Mouse (Mus musculus) lung, postnatal 36 days (tissue): Measurements from ENCODE around the gene Dusp28.
A peak's percentile ranks its signal among the peaks of the same experiment; 100 is the strongest.

ENCODE experiments used
- DNase-seq: peaks from one replicate; pipeline ENCODE4 v3.0.0; 2022; ENCODE audit warnings: mixed read lengths

The Dusp28 gene

DNA sequence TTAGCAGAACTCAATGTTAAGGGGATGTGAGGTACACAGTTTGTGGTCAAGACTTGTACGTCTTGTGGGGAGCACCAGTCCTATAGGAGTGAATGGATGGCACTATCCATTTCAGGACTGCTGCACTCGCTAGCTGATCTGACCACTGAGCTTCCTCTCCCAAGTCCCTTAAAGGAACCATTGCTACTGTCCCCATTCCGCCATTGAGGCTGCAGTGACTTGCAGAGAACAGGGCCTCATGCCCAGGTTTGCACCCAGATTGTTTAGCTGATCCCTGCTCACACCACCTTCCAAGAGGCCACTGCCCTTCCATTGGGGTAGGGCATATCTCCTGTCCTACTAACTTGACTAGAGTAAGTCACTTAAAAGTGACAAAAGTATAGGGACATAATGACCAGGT, 1.9 kb downstream of the Dusp28 start:
- no peak for DNase-seq

DNA sequence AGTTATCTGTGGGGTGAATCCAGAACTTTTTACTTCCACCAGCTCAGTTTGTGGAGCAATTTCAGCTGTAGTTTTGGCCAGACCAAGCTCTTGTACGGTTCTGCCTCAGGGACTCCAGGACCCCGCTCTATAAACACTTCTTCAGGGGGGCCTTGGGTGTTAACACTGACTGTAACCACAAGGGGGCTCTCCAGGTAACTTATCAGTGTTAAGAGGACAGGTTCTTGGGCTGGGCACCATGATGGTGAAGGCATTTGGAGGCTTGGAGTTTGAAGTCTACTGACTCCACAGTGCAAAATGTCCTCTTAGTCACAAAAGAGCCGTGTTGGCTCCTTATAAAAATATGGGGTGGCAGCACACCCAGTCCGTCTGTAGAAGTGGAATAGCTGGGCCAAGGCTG, 2.3 kb downstream of the Dusp28 start:
- peak; percentile 39 for DNase-seq

- peak; percentile 79 for DNase-seq
Observed at GRCm38 (mm10) chr1:92910239-92910885, 3.6 kb downstream of the Dusp28 start, which contains the start of gene Rnpepl1. TSS of gene Rnpepl1 (plus strand) at chr1:92910783.

DNA sequence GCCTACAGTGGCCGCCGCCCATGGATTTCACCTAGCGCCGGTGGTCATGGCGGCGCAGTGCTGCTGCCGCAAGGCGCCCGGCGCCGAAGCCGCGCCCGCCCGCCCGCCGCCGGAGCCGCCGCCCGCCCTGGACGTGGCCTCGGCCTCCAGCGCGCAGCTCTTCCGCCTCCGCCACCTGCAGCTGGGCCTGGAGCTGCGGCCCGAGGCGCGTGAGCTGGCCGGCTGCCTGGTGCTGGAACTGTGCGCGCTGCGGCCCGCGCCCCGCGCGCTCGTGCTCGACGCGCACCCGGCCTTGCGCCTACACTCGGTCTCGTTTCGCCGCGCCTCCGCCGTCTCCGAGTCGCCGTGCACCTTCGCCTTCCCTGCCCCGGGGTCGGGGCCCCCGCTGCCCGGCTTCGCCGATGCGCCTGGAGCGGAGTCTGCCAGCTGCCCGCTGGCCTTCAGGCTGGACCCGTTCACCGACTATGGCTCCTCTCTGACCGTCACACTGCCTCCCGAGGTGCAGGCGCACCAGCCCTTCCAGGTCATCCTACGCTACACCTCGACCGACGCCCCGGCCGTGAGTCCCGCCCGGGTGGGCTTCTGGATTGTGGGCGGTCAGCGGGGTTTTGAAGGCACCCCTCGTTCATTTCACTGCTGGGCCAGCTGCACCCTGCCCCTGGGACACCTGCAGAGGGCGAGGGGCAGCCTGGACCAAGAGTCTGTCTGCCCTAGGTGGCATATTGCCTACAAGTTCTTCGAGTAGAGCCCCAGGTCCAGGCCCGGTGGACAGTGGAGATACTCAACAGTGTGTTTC, 4.3 kb downstream of the Dusp28 start:
- DNase-seq: peak; percentile 36

GRCm38 (mm10) chr1:92911721-92912138, 4.9 kb downstream of the Dusp28 start:
- peak; percentile 34 for DNase-seq

DNA sequence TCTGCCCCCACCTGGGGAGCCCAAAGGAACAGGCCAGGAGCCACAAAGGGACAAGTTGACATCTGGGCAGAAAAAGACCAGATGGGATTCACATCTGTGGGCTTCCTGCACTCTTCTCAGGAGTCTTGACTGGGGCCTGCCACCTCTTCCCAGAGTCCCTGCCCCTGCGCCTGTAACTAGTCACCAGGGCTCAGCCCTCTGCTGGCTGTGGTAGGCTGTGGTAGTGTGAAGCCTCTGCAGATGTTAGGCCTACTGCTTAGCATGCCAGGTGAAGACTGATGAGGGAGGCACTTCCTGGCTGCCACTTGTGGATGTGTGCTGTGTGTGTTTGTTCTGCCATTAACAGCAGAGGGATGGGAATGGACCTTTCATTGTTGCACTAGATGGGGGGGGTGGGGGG, 5.5 kb downstream of the Dusp28 start:
- DNase-seq: no peak

- no peak for DNase-seq
Observed at GRCm38 (mm10) chr1:92914239-92914638, 7.5 kb downstream of the Dusp28 start.

- DNase-seq: no peak
Observed at GRCm38 (mm10) chr1:92914993-92915392, 8.2 kb downstream of the Dusp28 start.

DNA sequence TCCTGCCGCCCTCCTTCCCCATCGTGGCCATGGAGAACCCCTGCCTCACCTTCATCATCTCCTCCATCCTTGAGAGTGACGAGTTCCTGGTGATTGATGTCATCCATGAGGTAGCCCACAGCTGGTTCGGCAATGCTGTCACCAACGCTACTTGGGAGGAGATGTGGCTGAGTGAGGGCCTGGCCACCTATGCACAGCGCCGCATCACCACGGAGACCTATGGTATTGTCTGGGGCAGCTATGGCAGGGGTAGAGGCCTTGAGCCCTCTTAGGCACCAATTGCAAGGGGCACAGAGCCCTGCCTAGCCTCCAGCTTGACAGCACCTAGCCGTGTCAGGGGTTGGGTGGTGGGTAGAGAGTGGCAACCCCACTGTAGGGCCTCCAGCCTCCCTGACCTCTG, 9.9 kb downstream of the Dusp28 start:
- DNase-seq: no peak

DNA sequence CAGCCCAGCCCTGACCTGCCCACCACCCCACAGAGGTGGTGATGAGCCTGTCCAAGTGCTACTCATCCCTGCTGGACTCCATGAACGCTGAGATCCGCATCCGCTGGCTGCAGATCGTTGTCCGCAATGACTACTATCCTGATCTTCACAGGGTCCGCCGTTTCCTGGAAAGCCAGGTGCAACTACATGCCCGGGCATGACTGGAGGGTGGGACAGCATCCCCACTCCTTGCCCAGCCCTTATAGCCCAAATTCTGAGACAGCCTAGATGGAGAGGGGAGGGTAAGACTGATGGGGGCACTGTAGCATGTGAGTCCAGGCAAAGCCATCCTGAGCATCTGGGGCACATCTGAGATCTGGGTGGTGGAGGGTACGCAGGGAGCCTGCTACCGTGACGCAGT, 12.4 kb downstream of the Dusp28 start:
- DNase-seq: no peak

DNA sequence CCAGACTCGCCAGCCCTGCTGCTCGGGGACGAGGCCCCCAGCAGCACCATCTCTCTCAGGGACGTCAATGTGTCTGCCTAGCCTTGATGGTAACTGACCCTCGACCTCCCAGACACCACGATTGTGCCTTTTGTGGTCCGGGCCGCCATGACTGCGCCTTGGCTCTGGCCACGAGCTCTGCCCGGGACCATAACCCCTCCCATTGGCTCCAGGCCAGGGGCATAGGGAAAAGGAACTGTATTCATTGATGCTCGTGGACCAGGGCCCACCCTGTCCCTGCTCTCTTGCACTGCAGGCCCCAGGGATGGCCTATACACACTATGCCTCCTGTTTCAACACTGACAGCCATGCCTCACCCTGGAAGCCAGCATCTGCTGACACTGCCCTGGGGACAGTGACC, 13.0 kb downstream of the Dusp28 start:
- no peak for DNase-seq

DNA sequence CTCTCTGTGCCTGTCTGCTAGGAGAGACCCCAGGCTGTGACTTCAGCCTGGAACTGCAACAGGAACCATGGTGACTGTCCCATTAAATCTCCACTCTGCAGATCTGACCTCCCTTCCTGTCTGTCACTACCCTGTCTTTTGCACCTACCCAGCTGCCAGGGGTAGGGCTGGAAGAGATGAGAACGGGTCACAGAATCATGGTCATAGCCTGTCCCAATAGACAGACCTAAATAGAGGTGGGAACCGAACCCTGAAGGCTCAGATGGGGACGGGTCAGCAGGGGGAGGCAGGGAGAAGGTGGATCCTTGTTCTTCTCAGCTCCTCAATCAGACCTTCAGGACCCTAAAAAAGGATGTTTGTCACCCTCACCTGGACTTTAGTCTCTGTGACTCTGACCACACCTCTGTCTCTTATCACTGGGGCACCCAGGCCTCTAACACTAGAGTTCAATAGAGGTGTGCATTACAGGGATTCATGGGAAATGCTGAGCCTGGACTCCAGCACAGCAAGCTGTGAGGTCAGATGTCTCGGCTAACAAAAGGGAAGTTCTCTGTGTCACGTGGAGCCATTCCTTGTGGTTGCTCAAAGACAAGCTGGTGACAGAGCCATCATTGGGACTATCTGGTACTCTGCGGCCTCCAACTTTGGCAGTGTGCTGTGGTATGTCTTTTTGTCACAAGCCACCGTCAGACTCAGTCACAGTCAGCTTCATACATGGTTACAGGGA, 13.9 kb downstream of the Dusp28 start:
- DNase-seq: peak; percentile 42

- no peak for DNase-seq
Observed at GRCm38 (mm10) chr1:92921496-92921895, 14.7 kb downstream of the Dusp28 start.

DNA sequence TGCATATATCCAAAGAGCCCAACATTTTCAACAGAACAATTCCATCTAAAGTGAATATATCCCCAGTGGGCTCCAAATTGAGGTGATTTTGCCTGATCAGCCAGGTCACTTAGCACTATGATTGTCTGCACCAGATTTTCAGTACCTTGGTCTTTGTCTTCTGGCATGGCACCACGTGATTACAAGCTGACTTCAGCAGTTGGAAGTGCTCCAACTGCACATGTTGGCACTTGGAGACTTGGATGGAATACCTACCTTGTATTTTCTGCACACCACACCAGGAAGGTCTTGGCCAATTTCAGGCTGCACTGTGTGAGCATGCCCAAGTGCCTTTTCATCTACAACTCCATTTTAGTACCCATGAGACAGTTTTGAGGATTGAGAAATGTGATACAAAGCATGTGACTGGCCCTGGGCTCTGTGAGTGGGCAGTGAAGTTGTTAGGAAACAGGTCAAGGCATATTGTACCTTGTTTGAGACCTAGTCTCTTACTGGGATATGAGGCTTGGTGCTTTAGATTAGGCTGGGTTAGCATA, 23.5 kb downstream of the Dusp28 start:
- no peak for DNase-seq

DNA sequence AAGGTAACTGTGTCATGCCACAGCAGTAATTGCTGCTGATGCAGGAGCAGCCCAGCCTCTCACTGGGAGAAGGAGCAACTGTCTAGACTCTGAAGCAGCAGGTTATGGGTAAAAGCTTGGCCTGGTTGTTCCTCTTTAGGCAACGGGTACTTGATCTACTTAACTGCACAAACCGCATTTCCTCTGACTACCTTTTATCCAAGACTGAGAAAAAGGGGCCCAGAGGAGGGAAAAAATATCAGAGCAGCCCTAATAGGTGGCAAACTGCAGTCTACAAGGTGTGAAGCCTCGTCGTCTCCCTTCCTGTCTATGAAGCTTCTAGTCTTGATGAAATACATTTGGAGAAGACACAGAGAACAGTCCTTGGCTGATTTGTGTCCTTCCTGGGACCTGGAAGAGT, 26.8 kb downstream of the Dusp28 start:
- no peak for DNase-seq

DNA sequence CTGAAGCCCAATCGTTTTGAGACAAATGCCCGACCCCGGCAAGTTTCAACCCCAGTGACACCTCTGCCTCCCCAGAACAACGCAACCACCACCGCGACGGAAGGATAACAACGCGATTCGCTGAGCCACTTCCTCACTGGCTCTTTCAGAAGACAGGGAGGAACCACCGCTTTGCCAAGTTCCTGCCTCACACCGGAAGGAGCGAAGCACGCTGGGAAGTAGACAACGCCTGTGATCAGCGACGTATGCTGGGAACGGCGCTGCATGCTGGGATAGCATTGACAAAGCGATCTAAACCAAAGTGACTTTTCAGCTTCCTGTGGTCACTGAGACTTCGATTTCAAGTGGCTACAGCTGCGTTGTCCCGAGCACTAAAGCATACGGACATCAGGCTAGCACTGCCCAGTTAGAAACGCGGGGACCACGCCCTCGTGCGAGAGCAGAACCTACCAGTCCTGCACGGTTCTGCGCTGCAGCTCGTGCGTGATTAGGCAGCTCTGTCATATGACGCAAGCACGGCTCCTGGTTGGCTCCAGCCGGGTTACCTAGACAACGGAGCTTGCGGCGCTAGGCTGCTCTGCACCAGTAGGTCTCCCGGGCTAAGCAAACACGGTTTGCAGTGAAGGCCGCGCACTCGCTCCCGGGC, 27.5 kb downstream of the Dusp28 start, which contains the start of gene Capn10:
Gene Capn10, plus strand, starts transcription at position 195 of the 646 bp plus-strand sequence.
- peak; percentile 97 for DNase-seq

GRCm38 (mm10) chr1:92935054-92935962, 28.5 kb downstream of the Dusp28 start:
- DNase-seq: peak; percentile 66

- DNase-seq: no peak
Observed at GRCm38 (mm10) chr1:92935977-92936376, 29.2 kb downstream of the Dusp28 start.

- DNase-seq: no peak
Observed at GRCm38 (mm10) chr1:92936467-92936866, 29.7 kb downstream of the Dusp28 start.

GRCm38 (mm10) chr1:92937797-92938196, 31.0 kb downstream of the Dusp28 start:
- DNase-seq: no peak

DNA sequence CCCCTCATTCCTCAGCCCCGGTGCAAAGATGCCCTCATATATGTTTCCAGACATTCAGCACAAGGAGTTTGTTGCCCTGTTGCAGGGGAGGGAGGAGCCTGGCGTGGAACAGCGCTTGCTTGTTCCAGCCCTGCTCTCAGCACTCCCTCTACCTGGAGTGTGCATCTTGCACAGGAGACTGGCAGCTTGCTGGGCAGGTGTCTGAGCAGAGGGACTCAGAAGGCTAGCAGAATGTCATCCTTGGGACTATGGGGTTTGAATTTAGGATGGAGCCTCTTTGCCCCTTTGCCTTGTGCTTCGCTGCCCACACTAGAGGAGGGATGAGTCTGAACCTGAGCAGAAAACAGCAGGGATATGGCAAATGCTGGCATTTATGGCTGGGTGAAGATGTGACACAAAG, 33.0 kb downstream of the Dusp28 start:
- DNase-seq: no peak
